Comparison of ENCODE assay signal across 29 mouse cellular contexts in genomic region chr7:115888120-115888519, GRCm38 (mm10).
DNase-seq lines count a peak whose midpoint lies in the region; ATAC-seq and TF ChIP-seq lines count a peak whose summit lies in the region.
"Had no signal": no experiment of that assay in that cellular context is flagged by ENCODE, and none has a peak within 500 bp of the region (broad histone marks: within the 10 kb centered on the region; RNA-seq: fewer than 3 reads in every experiment).

No protein-coding gene starts in this region.

- H3K4me1 ChIP-seq in liver, embryonic 15.5 days (replicated peaks): peaks cover 58% of the 10 kb centered on the region
- H3K4me1 ChIP-seq in intestine, embryonic 16.5 days (ENCODE audit: control insufficient read depth, insufficient read depth, low read length): no peaks in the 10 kb centered on the region
- no peaks in the 10 kb centered on the region for H3K4me1 ChIP-seq in lung, adult 2 months (ENCODE audit: control insufficient read depth, insufficient read depth, low read length)
- H3K4me1 ChIP-seq: hindbrain, embryonic 10.5 days; hindbrain, embryonic 15.5 days; midbrain, embryonic 12.5 days; neural tube, embryonic 12.5 days had no signal

- peak; percentile 20 for DNase-seq in c-Kit-negative CD71-positive TER-119-positive erythroid progenitor cells, embryonic 14.5 days (ENCODE audit: low read depth, low spot score)
- peak; percentile 37 for DNase-seq in liver
- no peak for DNase-seq in ovary, adult 18-20 months (ENCODE audit: low spot score)
- DNase-seq in heart, adult 18-20 months: no peak
- DNase-seq in lung, adult 2 months: no peak
- DNase-seq: adrenal gland, postnatal 10 days; cerebellum, adult 11-12 months; cerebellum, postnatal 10 days; gastrocnemius, postnatal 36 days; heart, adult 2 months; heart, postnatal 10 days; kidney, adult 18-20 months; kidney, postnatal 36 days; left cerebral cortex, postnatal 4 days; right cerebral cortex, postnatal 4 days; thymus, postnatal 4 days had no signal

- H3K27me3 ChIP-seq in liver, embryonic 15.5 days: no peaks in the 10 kb centered on the region
- H3K27me3 ChIP-seq in intestine, embryonic 16.5 days (replicated peaks; ENCODE audit: control insufficient read depth, insufficient read depth, low read length): no peaks in the 10 kb centered on the region
- H3K27me3 ChIP-seq: heart, embryonic 13.5 days; hindbrain, embryonic 15.5 days; lung, embryonic 15.5 days; midbrain, embryonic 12.5 days; neural tube, embryonic 12.5 days had no signal

- H3K9me3 ChIP-seq in liver, embryonic 15.5 days (replicated peaks): no peaks in the 10 kb centered on the region
- H3K9me3 ChIP-seq in intestine, embryonic 16.5 days (ENCODE audit: control insufficient read depth, low read length): no peaks in the 10 kb centered on the region
- H3K9me3 ChIP-seq: heart, embryonic 13.5 days; hindbrain, embryonic 10.5 days; hindbrain, embryonic 15.5 days; lung, embryonic 15.5 days; midbrain, embryonic 12.5 days; neural tube, embryonic 12.5 days had no signal

- H3K9ac ChIP-seq in liver, embryonic 15.5 days: no peak overlapping the region
- no peak overlapping the region for H3K9ac ChIP-seq in intestine, embryonic 16.5 days (ENCODE audit: low read depth, low read length)
- H3K9ac ChIP-seq: heart, embryonic 13.5 days; hindbrain, embryonic 15.5 days; lung, embryonic 15.5 days; midbrain, embryonic 12.5 days; neural tube, embryonic 12.5 days had no signal

- TF ChIP-seq POLR2A in lung, adult 2 months (IDR thresholded peaks at IDR 0.05; ENCODE audit: borderline replicate concordance, extremely low read depth, low read depth, low read length): no peak

- peak overlapping the region; percentile 43 for H3K4me2 ChIP-seq in liver, embryonic 15.5 days
- H3K4me2 ChIP-seq in intestine, embryonic 16.5 days (ENCODE audit: low read depth, low read length): no peak overlapping the region
- H3K4me2 ChIP-seq: heart, embryonic 13.5 days; hindbrain, embryonic 15.5 days; lung, embryonic 15.5 days; midbrain, embryonic 12.5 days; neural tube, embryonic 12.5 days had no signal

- 23% methylated on average over 7 of the region's 7 CpGs for WGBS in liver, embryonic 15.5 days (ENCODE audit: insufficient replicate concordance)
- 87% methylated on average over 7 of the region's 7 CpGs for WGBS in intestine, embryonic 16.5 days
- 83% methylated on average over 7 of the region's 7 CpGs for WGBS in lung, adult 2 months

- H3K36me3 ChIP-seq in liver, embryonic 15.5 days (replicated peaks): no peaks in the 10 kb centered on the region
- H3K36me3 ChIP-seq in intestine, embryonic 16.5 days (ENCODE audit: control insufficient read depth, insufficient read depth, low read length): no peaks in the 10 kb centered on the region
- H3K36me3 ChIP-seq: heart, embryonic 13.5 days; hindbrain, embryonic 10.5 days; hindbrain, embryonic 15.5 days; lung, embryonic 15.5 days; midbrain, embryonic 12.5 days; neural tube, embryonic 12.5 days had no signal

- ATAC-seq in liver, embryonic 15.5 days (ENCODE audit: insufficient read depth): peak; percentile 92
- no peak for ATAC-seq in intestine, embryonic 16.5 days
- ATAC-seq: CD4-positive, CD25-positive, alpha-beta regulatory T cell, adult 4 months; forebrain, embryonic 14.5 days; inflammation-experienced regulatory T-cells, adult 6 months had no signal

- H3K4me3 ChIP-seq in liver, embryonic 15.5 days (replicated peaks): no peak overlapping the region
- H3K4me3 ChIP-seq in intestine, embryonic 16.5 days (ENCODE audit: low read length): no peak overlapping the region
- H3K4me3 ChIP-seq in lung, adult 2 months (replicated peaks; ENCODE audit: extremely low read depth, low read depth, low read length): no peak overlapping the region
- H3K4me3 ChIP-seq: heart, adult 2 months; heart, embryonic 13.5 days; hindbrain, embryonic 10.5 days; hindbrain, embryonic 15.5 days; layer of hippocampus, adult 2 months; lung, embryonic 15.5 days; midbrain, embryonic 12.5 days; myocyte; neural tube, embryonic 12.5 days had no signal

- peak overlapping the region; percentile 58 for H3K27ac ChIP-seq in liver, embryonic 15.5 days (replicated peaks)
- H3K27ac ChIP-seq in intestine, embryonic 16.5 days (ENCODE audit: low read length): no peak overlapping the region
- H3K27ac ChIP-seq: heart, adult 2 months; heart, embryonic 13.5 days; hindbrain, embryonic 10.5 days; hindbrain, embryonic 15.5 days; layer of hippocampus, adult 2 months; lung, embryonic 15.5 days; midbrain, embryonic 12.5 days; neural tube, embryonic 12.5 days had no signal

- no peak for TF ChIP-seq CTCF in lung, adult 2 months (IDR thresholded peaks at IDR 0.05; ENCODE audit: insufficient read depth, low read length)

Comparison
In these comparisons a context has a peak if more than half of its experiments do, and no peak if none do; other contexts are left out.
1. DNase-seq: peak in c-Kit-negative CD71-positive TER-119-positive erythroid progenitor cells, embryonic 14.5 days (single experiment) and liver (single experiment); none in ovary, adult 18-20 months (single experiment), heart, adult 18-20 months (0 of 2) and lung, adult 2 months (single experiment).